Mouse (Mus musculus) spleen, adult 2 months (tissue): ENCODE results near the gene Rpl7a. TPM values are rescaled to one million over a fixed set of nuclear protein-coding genes. Genes with fewer than 3 reads are reported as not detected.

Source experiments
- DNase-seq, 2 experiments: peaks; one replicate each; pipeline versions ENCODE4 v3.0.0 to v3.0.0-alpha.2; 2012 to 2021; ENCODE audit warnings: low spot score in 2 of 2, low read depth in 1 of 2
- H3K27ac ChIP-seq: fragments of 200-500 bp; 2 replicates; pipeline ENCODE4 v1.5.1; 2012; ENCODE audit warnings: low read length, inconsistent platforms; ENCODE audit not compliant: insufficient read depth
- H3K27me3 ChIP-seq: fragments of 200-500 bp; 2 replicates; pipeline ENCODE4 v1.6.1; 2012; ENCODE audit warnings: mild to moderate bottlenecking, moderate library complexity, low read length, inconsistent platforms; ENCODE audit not compliant: control insufficient read depth, insufficient read depth
- H3K36me3 ChIP-seq: fragments of 200-500 bp; 2 replicates; pipeline ENCODE4 v1.6.1; 2012; ENCODE audit warnings: mild to moderate bottlenecking, low read length, inconsistent platforms; ENCODE audit not compliant: control insufficient read depth, insufficient read depth
- H3K4me1 ChIP-seq: fragments of 200-500 bp; 2 replicates; pipeline ENCODE4 v1.6.1; 2011; ENCODE audit warnings: inconsistent platforms; ENCODE audit not compliant: control insufficient read depth, insufficient read depth, insufficient read length
- H3K4me3 ChIP-seq: fragments of 200-500 bp; 2 replicates; pipeline ENCODE4 v1.5.1; 2011; ENCODE audit warnings: mild to moderate bottlenecking, inconsistent platforms; ENCODE audit not compliant: insufficient read depth, insufficient read length; ENCODE audit errors: extremely low read depth
- CTCF ChIP-seq: fragments of 200-500 bp; IDR thresholded peaks from 2 replicates; pipeline ENCODE4 v1.5.1; 2011; ENCODE audit warnings: mild to moderate bottlenecking, inconsistent platforms; ENCODE audit not compliant: insufficient read depth, insufficient read length, insufficient replicate concordance; ENCODE audit errors: extremely low read depth
- POLR2A ChIP-seq: fragments of 200-500 bp; IDR thresholded peaks from 2 replicates; pipeline ENCODE4 v1.6.1; 2011; ENCODE audit warnings: low read depth, low read length, inconsistent platforms
- WGBS: fragments of 180-500 bp; shearing (Covaris S2); methylation state at CpG from one replicate; pipeline ENCODE4 v1.1.7; 2018; 5-methylcytosine and 5-hydroxymethylcytosine counted together
- polyA plus RNA-seq: library from polyadenylated mRNA; depleted of rRNA; stranded (reverse); fragments of >200 nt; gene quantifications from 2 replicates; pipeline ENCODE4 v1.2.3, GENCODE M21; 2012

The Rpl7a gene
- polyA plus RNA-seq, 1 experiment = 496 TPM

DNA sequence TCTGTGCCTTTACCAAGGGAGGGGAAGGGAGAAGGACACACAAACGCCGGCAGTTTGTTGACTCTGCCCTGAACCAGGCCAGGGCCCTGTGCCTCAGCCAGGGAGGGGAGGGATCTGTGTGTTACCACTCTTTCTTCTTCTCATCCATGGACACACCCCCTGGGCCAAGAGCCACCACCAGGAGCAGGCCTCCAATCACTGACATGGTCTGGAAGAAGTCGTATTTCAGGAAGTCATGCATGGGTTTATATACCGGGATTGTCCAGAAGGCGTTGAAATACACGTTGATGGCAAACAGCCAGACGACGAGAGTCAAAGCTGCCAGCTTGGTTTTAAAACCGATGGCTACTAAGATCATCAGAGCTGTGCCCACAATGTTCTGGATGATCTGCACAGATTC, 11.2 kb downstream of the Rpl7a start:
- Histone ChIP-seq H3K27me3 (no peaks in the 10 kb centered on the region), H3K4me3 (no peak overlapping the region), H3K27ac (no peak overlapping the region), H3K4me1 (peaks cover 7% of the 10 kb centered on the region; the same call in 1 of the 2 replicates), H3K36me3 (peaks cover 58% of the 10 kb centered on the region)
- no peak for DNase-seq
- no peak for TF ChIP-seq CTCF
- no peak for TF ChIP-seq POLR2A
- 80% methylated on average over 9 of the region's 9 CpGs for WGBS

GRCm38 (mm10) chr2:26927745-26928476, 17.3 kb downstream of the Rpl7a start:
- H3K36me3 ChIP-seq = peaks cover 28% of the 10 kb centered on the region
- no peak overlapping the region for H3K27ac ChIP-seq
- WGBS = 93% methylated on average over 6 of the region's 6 CpGs
- H3K27me3 ChIP-seq = no peaks in the 10 kb centered on the region
- H3K4me1 ChIP-seq = peaks cover 2% of the 10 kb centered on the region; the same call in 1 of the 2 replicates
- DNase-seq = no peak
- TF ChIP-seq POLR2A (no peak), CTCF (no peak)
- no peak overlapping the region for H3K4me3 ChIP-seq

- peak; percentile 53 to 69 for DNase-seq
- Histone ChIP-seq H3K4me1 (peaks cover 5% of the 10 kb centered on the region; the same call in 1 of the 2 replicates), H3K27me3 (no peaks in the 10 kb centered on the region), H3K4me3 (no peak overlapping the region), H3K36me3 (peaks cover 11% of the 10 kb centered on the region), H3K27ac (no peak overlapping the region)
- TF ChIP-seq POLR2A (no peak), CTCF (peak; percentile 54; the same call in 1 of the 2 replicates)
- WGBS = 7% methylated on average over 1 of the region's 1 CpGs
Observed at GRCm38 (mm10) chr2:26930390-26930789, 19.8 kb downstream of the Rpl7a start.

GRCm38 (mm10) chr2:26932473-26933303, 22.1 kb downstream of the Rpl7a start:
- WGBS = under 1% methylated on average over 47 of the region's 49 CpGs
- H3K4me1 ChIP-seq = peaks cover 7% of the 10 kb centered on the region; the same call in 1 of the 2 replicates
- TF ChIP-seq CTCF (no peak), POLR2A (no peak)
- H3K27me3 ChIP-seq = no peaks in the 10 kb centered on the region
- DNase-seq = no peak
- H3K27ac ChIP-seq = peak overlapping the region; percentile 96
- H3K36me3 ChIP-seq = no peaks in the 10 kb centered on the region
- peak overlapping the region; percentile 100 for H3K4me3 ChIP-seq

DNA sequence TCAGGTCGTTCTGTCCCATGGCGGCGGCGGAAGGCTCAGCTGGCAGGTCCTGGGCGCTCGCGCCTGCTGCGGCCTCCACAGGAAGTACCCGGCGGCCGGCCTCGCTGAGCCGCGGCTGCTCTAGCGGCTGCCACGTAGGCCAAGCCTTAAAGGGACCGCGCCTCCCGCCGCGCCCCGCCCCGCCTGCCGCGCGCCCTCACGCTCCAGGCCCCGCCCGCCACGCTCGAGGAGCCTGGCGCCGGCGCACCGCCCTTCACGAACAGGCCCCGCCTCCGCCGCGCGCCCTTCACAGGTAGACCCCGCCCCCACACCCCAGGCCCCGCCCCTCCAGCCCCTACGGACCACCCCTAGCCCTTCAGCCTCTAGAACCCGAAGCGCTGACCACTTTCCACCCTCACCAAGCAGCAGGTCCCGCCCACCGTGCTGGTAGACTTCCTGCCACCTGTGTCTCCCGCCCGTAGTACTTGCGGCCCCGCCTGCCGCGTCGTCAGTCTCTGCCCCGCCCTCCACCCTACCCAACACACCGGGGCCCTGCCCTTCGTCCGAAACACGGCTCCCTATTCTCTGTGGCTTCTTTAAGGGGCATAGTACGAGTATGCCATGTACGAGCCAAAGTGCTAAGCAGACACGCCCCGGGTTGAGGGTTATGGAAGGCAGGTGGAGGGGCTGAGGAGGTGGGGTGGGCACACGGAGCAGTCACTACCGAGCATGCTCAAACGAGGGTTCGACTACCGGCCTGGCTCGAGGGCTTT, 22.9 kb downstream of the Rpl7a start, which contains the start of the genes Surf4 and Stkld1:
TSS of gene Surf4 (minus strand) at position 625 of the 752 bp plus-strand sequence.
TSS of gene Stkld1 (plus strand) at position 744 of the 752 bp plus-strand sequence.
- Histone ChIP-seq H3K4me3 (peak within 1 kb of the TSS; percentile 100), H3K36me3 (no peaks in the 10 kb centered on the region), H3K4me1 (peaks cover 7% of the 10 kb centered on the region; the same call in 1 of the 2 replicates), H3K27ac (peak within 1 kb of the TSS; percentile 96), H3K27me3 (no peaks in the 10 kb centered on the region)
- peak; percentile 92 to 95 for DNase-seq
- 2% methylated on average over 64 of the region's 70 CpGs for WGBS
- TF ChIP-seq POLR2A (peak; percentile 90), CTCF (no peak)

DNA sequence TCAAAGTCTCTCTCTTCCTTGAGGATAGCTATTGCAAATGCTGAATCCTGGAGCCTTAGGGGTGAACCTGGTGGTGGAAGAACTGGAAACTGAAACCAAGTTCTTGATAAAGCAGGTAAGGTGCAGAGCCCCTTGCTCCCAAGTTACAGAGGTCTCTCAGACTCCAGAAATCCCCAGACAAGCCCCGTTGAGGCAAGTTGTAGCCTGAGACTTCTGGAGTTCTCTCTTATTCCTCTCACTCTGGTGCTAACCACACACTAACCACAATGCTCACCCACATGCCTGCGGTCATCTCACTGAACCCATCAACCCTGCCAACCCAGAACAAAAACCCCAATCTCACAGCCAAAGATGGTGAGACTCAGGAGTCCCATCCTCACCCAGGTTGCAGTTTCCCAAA, 24.7 kb downstream of the Rpl7a start:
- no peak for TF ChIP-seq CTCF
- no peak for TF ChIP-seq POLR2A
- no peaks in the 10 kb centered on the region for H3K27me3 ChIP-seq
- H3K27ac ChIP-seq = no peak overlapping the region
- DNase-seq = no peak
- H3K4me1 ChIP-seq = peaks cover 7% of the 10 kb centered on the region; the same call in 1 of the 2 replicates
- H3K36me3 ChIP-seq = no peaks in the 10 kb centered on the region
- H3K4me3 ChIP-seq = no peak overlapping the region
- WGBS = 17% methylated on average over 2 of the region's 2 CpGs
